Comparison of ENCODE assay signal across 8 mouse cellular contexts in genomic region chr8:85071514-85072281, GRCm38 (mm10). TPM values are rescaled to one million over a fixed set of nuclear protein-coding genes. Genes with fewer than 3 reads are reported as not detected.
DNase-seq lines count a peak whose midpoint lies in the region; ATAC-seq lines count a peak whose summit lies in the region.

TSS of gene Dhps (plus strand) at chr8:85071757.

- under 1% methylated on average over 68 of the region's 68 CpGs for WGBS in intestine, embryonic 14.5 days

- peak within 1 kb of the TSS; percentile 93 for H3K9ac ChIP-seq in intestine, embryonic 14.5 days (ENCODE audit: low read length)

- no peaks in the 10 kb centered on the region for H3K9me3 ChIP-seq in intestine, embryonic 14.5 days (ENCODE audit: control insufficient read depth, low read length)

- H3K27ac ChIP-seq in intestine, embryonic 14.5 days (ENCODE audit: low read depth), result peak within 1 kb of the TSS; percentile 97

- intact Hi-C loops in gastrocnemius, postnatal 14 days (cut with DNase I; ENCODE audit: low total_unique reads), result no loop called here
- intact Hi-C loops in left cerebral cortex, postnatal 14 days (cut with DNase I), result no loop called here

- peak; percentile 84 for ATAC-seq in intestine, embryonic 14.5 days (replicated peaks; ENCODE audit: low FRiP score, low TSS enrichment, low read depth)

- peaks cover 35% of the 10 kb centered on the region for H3K36me3 ChIP-seq in intestine, embryonic 14.5 days (ENCODE audit: control insufficient read depth, insufficient read depth, low read length)

- H3K4me1 ChIP-seq in intestine, embryonic 14.5 days (replicated peaks; ENCODE audit: control insufficient read depth, insufficient read depth, low read length), result no peaks in the 10 kb centered on the region; the same call in 1 of the 2 replicates

- H3K4me3 ChIP-seq in intestine, embryonic 14.5 days (ENCODE audit: low read depth, low read length), result peak within 1 kb of the TSS; percentile 94

- no peaks in the 10 kb centered on the region for H3K27me3 ChIP-seq in intestine, embryonic 14.5 days (replicated peaks; ENCODE audit: control insufficient read depth, insufficient read depth, low read length)

- peak; percentile 95 for DNase-seq in adipocyte (ENCODE audit: low spot score)
- DNase-seq in embryo, embryonic 10 days (ENCODE audit: low spot score), result peak; percentile 98
- DNase-seq in gastrocnemius, postnatal 14 days, result peak; percentile 92
- DNase-seq in intestine, embryonic 14.5 days (ENCODE audit: low spot score), result peak; percentile 93
- peak; percentile 93 to 94 for DNase-seq in left cerebral cortex, postnatal 14 days (ENCODE audit: low spot score in 2 of 2)
- DNase-seq in mesoderm, embryonic 11.5 days (ENCODE audit: low read depth, low spot score), result peak; percentile 90
- DNase-seq in right cerebral cortex, postnatal 36 days (ENCODE audit: low spot score in 2 of 2), result peak; percentile 89 to 94
- DNase-seq in yolk sac, embryonic 10.5 days (ENCODE audit: low spot score), result peak; percentile 91

- peak within 1 kb of the TSS; percentile 79 for H3K4me2 ChIP-seq in intestine, embryonic 14.5 days (ENCODE audit: low read length)

RNA-seq across cellular contexts. Expression of gene Dhps, which starts in this region (rescaled TPM):
- total RNA-seq in gastrocnemius, postnatal 14 days (2021), result 10 to 100 TPM; 18.2 to 20.2 TPM
- polyA plus RNA-seq in intestine, embryonic 14.5 days (2014; fragmentation: Nextera tagmentation; extraction: Ambion mirVana), result 63.8 and 67.5 TPM in 2 replicates
- total RNA-seq in left cerebral cortex, postnatal 14 days (2021), result 10 to 100 TPM; 57.9 to 67.6 TPM

Comparison
In these comparisons a context has a peak if more than half of its experiments do, and no peak if none do; other contexts are left out.
1. Peak in every context shown above with its lines: DNase-seq, ATAC-seq, H3K4me3 ChIP-seq and H3K27ac ChIP-seq.